Mouse (Mus musculus) ES-E14 (cell line): ENCODE measurements around the gene Anks1b.

ENCODE experiments used
- CHD2 ChIP-seq: IDR thresholded peaks from 2 replicates; pipeline ENCODE4 v1.6.1; 2014; ENCODE audit warnings: mild to moderate bottlenecking, low read depth, low read length, inconsistent platforms
- HCFC1 ChIP-seq: IDR thresholded peaks from 2 replicates; pipeline ENCODE4 v1.6.1; 2012; ENCODE audit warnings: low read length, inconsistent platforms, borderline replicate concordance; ENCODE audit not compliant: insufficient read depth
- MAFK ChIP-seq: IDR thresholded peaks from 2 replicates; pipeline ENCODE4 v1.6.1; 2014; ENCODE audit warnings: mild to moderate bottlenecking, low read depth, low read length, inconsistent platforms; ENCODE audit not compliant: insufficient read depth

DNA sequence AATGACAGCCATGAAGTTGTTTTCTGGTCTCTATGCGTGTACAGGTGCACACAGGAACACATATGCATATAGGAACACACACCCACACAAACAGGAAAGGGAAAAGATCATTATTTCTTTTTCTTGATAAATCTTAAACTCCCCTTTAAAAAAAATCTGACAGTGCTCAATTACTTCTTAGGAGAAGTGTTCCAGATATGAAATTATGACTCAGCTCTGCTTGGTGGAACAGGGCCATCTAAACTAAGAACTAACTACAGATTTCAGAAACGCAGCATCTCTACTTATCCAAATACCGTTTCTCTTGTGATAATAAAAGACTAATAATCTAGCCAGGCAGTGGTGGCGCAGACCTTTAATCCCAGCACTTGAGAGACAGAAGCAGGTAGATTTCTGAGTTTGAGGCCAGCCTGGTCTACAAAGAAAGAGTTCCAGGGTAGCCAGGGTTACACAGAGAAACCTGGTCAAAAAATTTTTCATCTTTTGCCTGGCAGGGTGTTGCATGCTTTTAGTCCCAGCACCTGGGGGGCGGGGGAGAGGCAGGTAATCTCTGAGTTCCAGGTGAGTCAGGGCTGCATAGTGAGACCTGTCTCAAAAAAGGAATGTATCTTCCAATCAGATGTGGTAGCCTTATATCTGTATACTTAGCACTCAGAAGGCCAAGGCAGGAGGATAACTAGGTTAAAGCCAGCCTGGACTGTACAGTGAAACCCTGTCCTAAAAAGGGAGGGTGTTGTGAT is 1064.6 kb downstream of the Anks1b start:
- TF ChIP-seq CHD2 (no peak), HCFC1 (no peak), MAFK (no peak)
